Mouse (Mus musculus): ENCODE results near the gene Coro6. TPM values are rescaled to one million over a fixed set of nuclear protein-coding genes. Genes with fewer than 3 reads are reported as not detected.

The Coro6 gene
- total RNA-seq, 1 experiment from 2014 or later = 3.6 TPM

GRCm38 (mm10) chr11:77512891-77513810, 50.9 kb downstream of the Coro6 start:
- peak; percentile 94 for DNase-seq

- DNase-seq = peak; percentile 31
Observed at GRCm38 (mm10) chr11:77513811-77514170, 51.6 kb downstream of the Coro6 start.

GRCm38 (mm10) chr11:77514281-77514831, 52.1 kb downstream of the Coro6 start:
- peak; percentile 61 for DNase-seq

- DNase-seq = peak; percentile 94
Observed at GRCm38 (mm10) chr11:77514832-77515636, 52.8 kb downstream of the Coro6 start, which contains the start of gene Abhd15. TSS of gene Abhd15 (plus strand) at chr11:77515121.

- peak; percentile 70 for DNase-seq
Observed at GRCm38 (mm10) chr11:77515637-77516552, 53.7 kb downstream of the Coro6 start, which contains the start of gene Trp53i13. TSS of gene Trp53i13 (minus strand) at chr11:77515980.

GRCm38 (mm10) chr11:77516553-77517425, 54.6 kb downstream of the Coro6 start:
- DNase-seq = peak; percentile 55

- no peak for DNase-seq
Observed at GRCm38 (mm10) chr11:77518051-77518798, 56.0 kb downstream of the Coro6 start.

- DNase-seq = no peak
Observed at GRCm38 (mm10) chr11:77519043-77519442, 56.8 kb downstream of the Coro6 start, which contains the start of gene Gm10392. TSS of gene Gm10392 (minus strand) at chr11:77519198.

Other genes starting within 250 kb of the Coro6 start
- 33.5 and 51.4 TPM in 2 replicates for gene Ssh2, start 246.1 kb upstream of the Coro6 start, total RNA-seq (2021)
- 8.2 and 10.4 TPM in 2 replicates for gene Ankrd13b, start 27.3 kb downstream of the Coro6 start, total RNA-seq (2021)
- 49.5 and 53.0 TPM in 2 replicates for gene Git1, start 31.2 kb downstream of the Coro6 start, total RNA-seq (2021)
- gene Abhd15, start 52.7 kb downstream of the Coro6 start, total RNA-seq (2021) = 24.3 and 26.9 TPM in 2 replicates
- 9.6 and 12.5 TPM in 2 replicates for gene Trp53i13, start 53.6 kb downstream of the Coro6 start, total RNA-seq (2021)
- gene Gm10392, start 56.8 kb downstream of the Coro6 start, total RNA-seq (2021) = not detected in 2 replicates
- gene Taok1, start 145.4 kb downstream of the Coro6 start, total RNA-seq (2021) = 53.6 and 53.7 TPM in 2 replicates
- 77.1 and 82.5 TPM in 2 replicates for gene Nufip2, start 223.7 kb downstream of the Coro6 start, total RNA-seq (2021)

Data from adrenal gland, postnatal 14 days (tissue).